Mouse (Mus musculus) liver, embryonic 14.5 days (tissue): Measurements from ENCODE around the gene Gtdc1. TPM values are rescaled to one million over a fixed set of nuclear protein-coding genes. Genes with fewer than 3 reads are reported as not detected.

Source experiments
- ATAC-seq: fragments of 200-750 bp; cut with Nextera tagmentation; 2 replicates; pipeline ENCODE4 v1.8.0; 2017; ENCODE audit warnings: moderate number of reproducible peaks, mild to moderate bottlenecking, moderate library complexity; ENCODE audit not compliant: insufficient read depth
- DNase-seq, 3 experiments: peaks; one replicate each; pipeline ENCODE4 v3.0.0-alpha.2; 2012 to 2013; ENCODE audit warnings: low read depth in 3 of 3, low spot score in 3 of 3
- H3K27ac ChIP-seq: fragments of 300-500 bp; sonication (generic); 2 replicates; pipeline ENCODE4 v1.5.1; 2014; ENCODE audit warnings: moderate library complexity, mild to moderate bottlenecking, control low read depth, inconsistent platforms
- H3K27me3 ChIP-seq: fragments of 300-500 bp; sonication (generic); 2 replicates; pipeline ENCODE4 v1.6.1; 2014; ENCODE audit warnings: mild to moderate bottlenecking, low read length, moderate library complexity; ENCODE audit not compliant: control insufficient read depth, insufficient read depth
- H3K36me3 ChIP-seq: fragments of 300-500 bp; sonication (generic); replicated peaks from 2 replicates; pipeline ENCODE4 v1.6.1; 2014; ENCODE audit warnings: low read depth; ENCODE audit not compliant: control insufficient read depth, insufficient read depth
- H3K4me1 ChIP-seq, 2 experiments: fragments of 200-500 bp in 1 of 2; fragments of 300-500 bp in 1 of 2; sonication (generic) in 1 of 2; replicated peaks; 2 replicates each; pipeline ENCODE4 v1.6.1; 2012 to 2014; ENCODE audit warnings: antibody characterized with exemption in 1 of 2, inconsistent platforms in 1 of 2, low read length in 1 of 2; ENCODE audit not compliant: control insufficient read depth in 2 of 2, insufficient read depth in 2 of 2
- H3K4me2 ChIP-seq: fragments of 300-500 bp; sonication (generic); 2 replicates; pipeline ENCODE4 v1.6.1; 2014; ENCODE audit warnings: low read depth, mild to moderate bottlenecking, control low read depth, moderate library complexity
- H3K4me3 ChIP-seq, 2 experiments: fragments of 200-500 bp in 1 of 2; fragments of 300-500 bp in 1 of 2; sonication (generic) in 1 of 2; 2 replicates each; pipeline ENCODE4 v1.5.1; 2012 to 2014; ENCODE audit warnings: low read depth in 2 of 2, low read length in 2 of 2, mild to moderate bottlenecking in 2 of 2, control low read depth in 1 of 2, inconsistent platforms in 1 of 2, moderate library complexity in 1 of 2; ENCODE audit not compliant: insufficient read depth in 1 of 2
- H3K9ac ChIP-seq: fragments of 300-500 bp; sonication (generic); replicated peaks from 2 replicates; pipeline ENCODE4 v1.6.1; 2014; ENCODE audit warnings: mild to moderate bottlenecking, control low read depth, moderate library complexity
- H3K9me3 ChIP-seq: fragments of 300-500 bp; sonication (generic); 2 replicates; pipeline ENCODE4 v1.6.1; 2016; ENCODE audit warnings: low read length, mixed read lengths; ENCODE audit not compliant: control insufficient read depth
- CTCF ChIP-seq: IDR thresholded peaks from 2 replicates; pipeline ENCODE4 v1.5.1; 2016; ENCODE audit warnings: antibody characterized with exemption, low read depth, control low read depth
- EP300 ChIP-seq: IDR thresholded peaks from 2 replicates; pipeline ENCODE4 v1.6.1; 2016; ENCODE audit warnings: antibody characterized with exemption, low read depth
- WGBS: fragments of 180-500 bp; shearing (Covaris S2); extraction: QIAGEN DNeasy Blood & Tissue Kit; methylation state at CpG from one replicate; pipeline ENCODE4 v1.1.7; 2014; ENCODE audit not compliant: insufficient replicate concordance; 5-methylcytosine and 5-hydroxymethylcytosine counted together
- polyA plus RNA-seq, 2 experiments: library from polyadenylated mRNA; depleted of rRNA in 1 of 2; stranded (reverse) in 1 of 2; unstranded in 1 of 2; fragments of >200 nt; fragmentation: Nextera tagmentation in 1 of 2; extraction: Ambion mirVana in 1 of 2; gene quantifications; 2 replicates each; pipeline versions ENCODE4 v1.2.1 to v1.2.3; 2012 to 2014

The Gtdc1 gene
- polyA plus RNA-seq (2012; rRNA removed): 3.3 and 5.8 TPM in 2 replicates
- 3.6 and 4.2 TPM in 2 replicates for polyA plus RNA-seq (2014; fragmentation: Nextera tagmentation; extraction: Ambion mirVana)

- under 1% methylated on average over 27 of the region's 27 CpGs for WGBS
- peak within 1 kb of the TSS; percentile 96 for H3K4me2 ChIP-seq
- no peaks in the 10 kb centered on the region for H3K9me3 ChIP-seq
- TF ChIP-seq EP300: no peak
- no peak for TF ChIP-seq CTCF
- H3K36me3 ChIP-seq: no peaks in the 10 kb centered on the region
- H3K4me3 ChIP-seq: peak within 1 kb of the TSS; percentile 76 to 85
- no peak for DNase-seq
- H3K4me1 ChIP-seq: peaks cover 5 to 7% of the 10 kb centered on the region in 2 experiments
- H3K27ac ChIP-seq: peak within 1 kb of the TSS; percentile 75
- ATAC-seq: peak; percentile 29; the same call in 1 of the 2 replicates
- no peaks in the 10 kb centered on the region for H3K27me3 ChIP-seq
- peak within 1 kb of the TSS; percentile 85 for H3K9ac ChIP-seq
Observed at GRCm38 (mm10) chr2:44927482-44927811, at the start of gene Gtdc1. Gene Gtdc1, minus strand, starts transcription at chr2:44927657.

- Histone ChIP-seq H3K9me3 (no peaks in the 10 kb centered on the region), H3K4me3 (no peak overlapping the region), H3K27ac (no peak overlapping the region), H3K36me3 (no peaks in the 10 kb centered on the region), H3K27me3 (no peaks in the 10 kb centered on the region), H3K4me2 (no peak overlapping the region), H3K4me1 (peaks cover 4 to 21% of the 10 kb centered on the region in 2 experiments; a peak in 3 of 4 replicates), H3K9ac (no peak overlapping the region)
- DNase-seq (no peak), ATAC-seq (no peak)
- WGBS: 73% methylated on average over 3 of the region's 3 CpGs
- TF ChIP-seq CTCF: no peak
- no peak for TF ChIP-seq EP300
Observed at GRCm38 (mm10) chr2:44977051-44977450, 49.6 kb upstream of the Gtdc1 start.

GRCm38 (mm10) chr2:44976484-44976883, 49.0 kb upstream of the Gtdc1 start:
- Histone ChIP-seq H3K4me3 (no peak overlapping the region), H3K36me3 (no peaks in the 10 kb centered on the region), H3K9ac (no peak overlapping the region), H3K27ac (no peak overlapping the region), H3K9me3 (no peaks in the 10 kb centered on the region), H3K4me1 (peaks cover 4 to 21% of the 10 kb centered on the region in 2 experiments; a peak in 3 of 4 replicates), H3K27me3 (no peaks in the 10 kb centered on the region), H3K4me2 (no peak overlapping the region)
- TF ChIP-seq CTCF (no peak), EP300 (no peak)
- no peak for DNase-seq
- ATAC-seq: no peak
- 45% methylated on average over 4 of the region's 4 CpGs for WGBS

GRCm38 (mm10) chr2:44973828-44974227, 46.4 kb upstream of the Gtdc1 start:
- H3K4me1 ChIP-seq: peaks cover 23 to 33% of the 10 kb centered on the region in 2 experiments
- H3K36me3 ChIP-seq: no peaks in the 10 kb centered on the region
- H3K27me3 ChIP-seq: no peaks in the 10 kb centered on the region
- H3K9me3 ChIP-seq: no peaks in the 10 kb centered on the region
- no peak overlapping the region for H3K27ac ChIP-seq
- WGBS: 23% methylated on average over 6 of the region's 6 CpGs
- no peak overlapping the region for H3K4me3 ChIP-seq
- peak; percentile 63 for ATAC-seq
- TF ChIP-seq EP300 (peak; percentile 33; the same call in 1 of the 2 replicates), CTCF (no peak)
- no peak for DNase-seq
- no peak overlapping the region for H3K9ac ChIP-seq
- H3K4me2 ChIP-seq: peak overlapping the region; percentile 20; the same call in 1 of the 2 replicates

GRCm38 (mm10) chr2:44970087-44970646, 42.7 kb upstream of the Gtdc1 start:
- 27% methylated on average over 6 of the region's 6 CpGs for WGBS
- Histone ChIP-seq H3K4me2 (peak overlapping the region; percentile 36), H3K9me3 (no peaks in the 10 kb centered on the region), H3K27ac (peak overlapping the region; percentile 4; the same call in 1 of the 2 replicates), H3K9ac (no peak overlapping the region), H3K36me3 (no peaks in the 10 kb centered on the region), H3K4me3 (no peak overlapping the region), H3K4me1 (peaks cover 23 to 27% of the 10 kb centered on the region in 2 experiments), H3K27me3 (no peaks in the 10 kb centered on the region)
- ATAC-seq (peak; percentile 51; the same call in 1 of the 2 replicates), DNase-seq (no peak)
- no peak for TF ChIP-seq CTCF
- peak; percentile 75 for TF ChIP-seq EP300
